Mouse (Mus musculus) lung, adult 2 months (tissue): Measurements from ENCODE around the gene Dclre1a.
"Not testable (repeated sequence)": the region's sequence is repeated elsewhere in the genome, so short reads cannot be mapped to it uniquely, and the experiment has no call there.

Experiments used
- CTCF ChIP-seq: fragments of 200-500 bp; IDR thresholded peaks from 2 replicates; pipeline ENCODE4 v1.5.1; 2011; ENCODE audit warnings: mild to moderate bottlenecking, low read length, control low read depth; ENCODE audit not compliant: insufficient read depth
- POLR2A ChIP-seq: fragments of 200-500 bp; IDR thresholded peaks from 2 replicates; pipeline ENCODE4 v1.6.1; 2011; ENCODE audit warnings: low read depth, mild to moderate bottlenecking, control low read depth, low read length, borderline replicate concordance; ENCODE audit errors: extremely low read depth

DNA sequence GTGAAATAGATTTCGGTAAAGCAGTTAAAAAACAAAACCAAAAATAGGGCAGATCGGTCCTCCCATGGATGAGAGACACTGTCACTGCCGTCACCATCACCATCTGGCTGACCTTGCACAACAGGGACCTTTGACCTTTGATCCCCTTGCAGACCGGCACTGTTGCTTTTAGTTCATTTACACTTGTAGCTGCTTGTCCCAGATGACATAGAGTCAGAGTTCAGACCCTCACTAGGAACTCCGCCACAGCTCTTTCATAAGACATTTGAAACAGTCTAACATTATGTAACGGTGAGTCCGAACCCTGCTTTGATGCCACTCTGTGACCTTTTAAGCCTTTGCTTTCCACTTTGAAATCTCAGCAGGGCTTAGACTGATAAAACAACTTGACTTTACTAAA, 28.6 kb downstream of the Dclre1a start:
- not testable (repeated sequence) for TF ChIP-seq POLR2A, CTCF
